Mouse (Mus musculus): ENCODE results near the gene Fau. TPM values are rescaled to one million over a fixed set of nuclear protein-coding genes. Genes with fewer than 3 reads are reported as not detected.

The Fau gene
- 1,123 TPM for polyA plus RNA-seq (2021)

- CTCF ChIA-PET = interaction anchor here (1.4 kb wide), 1 partner anchor 274 kb away, joined by 3 read pairs; no protein-coding TSS in a partner anchor
- POLR2A ChIA-PET = interaction anchor here (0.6 to 1.3 kb wide), 3 partner anchors 11 to 61 kb away, joined by 3 to 6 read pairs (median 4); partner anchors contain the start of gene Syvn1
- TF ChIP-seq CTCF (IDR thresholded peaks at IDR 0.05) = no peak
- in situ Hi-C loops (cut with MboI; ENCODE audit: low pct_unique_long_range_greater_than_20kb) = no loop called here
- no peaks in the 10 kb centered on the region for H3K27me3 ChIP-seq
- ATAC-seq (peak; percentile 23), DNase-seq (ENCODE audit: low read depth, low spot score) (peak; percentile 75)
These were observed at the start of gene Fau, which contains the start of gene Mrpl49 for GRCm38 (mm10) chr19:6057313-6058096. Gene Fau (plus strand): TSS chr19:6057844. Gene Mrpl49 (minus strand): TSS chr19:6057785.

GRCm38 (mm10) chr19:6009137-6009536 is 48.5 kb upstream of the Fau start:
- no peaks in the 10 kb centered on the region for H3K27me3 ChIP-seq
- in situ Hi-C loops (cut with MboI; ENCODE audit: low pct_unique_long_range_greater_than_20kb) = no loop called here
- DNase-seq (ENCODE audit: low read depth, low spot score) = no peak
- ChIA-PET CTCF (no interaction called here), POLR2A (no interaction called here)
- ATAC-seq = no peak
- TF ChIP-seq CTCF (IDR thresholded peaks at IDR 0.05) = no peak

GRCm38 (mm10) chr19:6013691-6014090 is 44.0 kb upstream of the Fau start:
- CTCF ChIA-PET = no interaction called here
- H3K27me3 ChIP-seq = no peaks in the 10 kb centered on the region
- in situ Hi-C loops (cut with MboI; ENCODE audit: low pct_unique_long_range_greater_than_20kb) = no loop called here
- DNase-seq (ENCODE audit: low read depth, low spot score) (no peak), ATAC-seq (no peak)
- no peak for TF ChIP-seq CTCF (IDR thresholded peaks at IDR 0.05)
- POLR2A ChIA-PET = no interaction called here

GRCm38 (mm10) chr19:6014991-6015510 is 42.6 kb upstream of the Fau start:
- in situ Hi-C loops (cut with MboI; ENCODE audit: low pct_unique_long_range_greater_than_20kb) = loop anchor here (5.0 kb wide), 2 partner anchors 53 to 93 kb away; partner anchors contain the start of genes Cdc42ep2 and Pola2
- no peak for TF ChIP-seq CTCF (IDR thresholded peaks at IDR 0.05)
- DNase-seq (ENCODE audit: low read depth, low spot score) (no peak), ATAC-seq (peak; percentile 45)
- H3K27me3 ChIP-seq = no peaks in the 10 kb centered on the region
- ChIA-PET POLR2A (interaction anchor here (0.6 to 2.8 kb wide), 5 partner anchors 22 to 113 kb away, joined by 3 to 12 read pairs (median 4); partner anchors contain the start of genes Pola2, Snx15 and Syvn1), CTCF (interaction anchor here (0.8 to 2.9 kb wide), 12 partner anchors 9 to 92 kb away, joined by 3 to 34 read pairs (median 4); partner anchors contain the start of genes Cdc42ep2 and Pola2)

- H3K27me3 ChIP-seq = no peaks in the 10 kb centered on the region
- DNase-seq (ENCODE audit: low read depth, low spot score) (peak; percentile 24), ATAC-seq (peak; percentile 51)
- CTCF ChIA-PET = interaction anchor here (0.8 to 2.9 kb wide), 13 partner anchors 10 to 92 kb away, joined by 3 to 34 read pairs (median 3); partner anchors contain the start of genes Cdc42ep2 and Pola2
- POLR2A ChIA-PET = interaction anchor here (0.6 to 2.8 kb wide), 8 partner anchors 19 to 113 kb away, joined by 3 to 12 read pairs (median 4); partner anchors contain the start of genes Pola2, Snx15 and Syvn1
- in situ Hi-C loops (cut with MboI; ENCODE audit: low pct_unique_long_range_greater_than_20kb) = loop anchor here (5.0 kb wide), 2 partner anchors 53 to 93 kb away; partner anchors contain the start of genes Cdc42ep2 and Pola2
- TF ChIP-seq CTCF (IDR thresholded peaks at IDR 0.05) = no peak
These were observed 41.9 kb upstream of the Fau start, which contains the start of gene Capn1 for GRCm38 (mm10) chr19:6015511-6016315. Gene Capn1 (minus strand): TSS chr19:6015897.

- ATAC-seq = no peak
- H3K27me3 ChIP-seq = no peaks in the 10 kb centered on the region
- TF ChIP-seq CTCF (IDR thresholded peaks at IDR 0.05) = no peak
- ChIA-PET POLR2A (interaction anchor here (0.8 to 2.8 kb wide), 5 partner anchors 20 to 95 kb away, joined by 3 to 12 read pairs (median 4); partner anchors contain the start of gene Pola2), CTCF (interaction anchor here (0.9 to 2.9 kb wide), 7 partner anchors 17 to 92 kb away, joined by 3 to 34 read pairs (median 6); partner anchors contain the start of genes Cdc42ep2 and Pola2)
- in situ Hi-C loops (cut with MboI; ENCODE audit: low pct_unique_long_range_greater_than_20kb) = loop anchor here (5.0 kb wide), 2 partner anchors 54 to 94 kb away; partner anchors contain the start of genes Cdc42ep2 and Pola2
- no peak for DNase-seq (ENCODE audit: low read depth, low spot score)
These were observed 41.1 kb upstream of the Fau start for GRCm38 (mm10) chr19:6016532-6016931.

GRCm38 (mm10) chr19:6018142-6019089 is 39.2 kb upstream of the Fau start:
- TF ChIP-seq CTCF (IDR thresholded peaks at IDR 0.05) = peak; percentile 97
- DNase-seq (ENCODE audit: low read depth, low spot score) = peak; percentile 27
- ChIA-PET CTCF (interaction anchor here (0.7 to 3.9 kb wide), 18 partner anchors 11 to 231 kb away, joined by 3 to 46 read pairs (median 4); partner anchors contain the start of genes Arl2, Cdc42ep2, Pola2 and Znhit2), POLR2A (interaction anchor here (1.5 kb wide), 1 partner anchor 28 kb away, joined by 9 read pairs; the partner anchor contains the start of gene Syvn1)
- H3K27me3 ChIP-seq = peaks cover 2% of the 10 kb centered on the region
- in situ Hi-C loops (cut with MboI; ENCODE audit: low pct_unique_long_range_greater_than_20kb) = loop anchor here (5.0 kb wide), 2 partner anchors 56 to 96 kb away; partner anchors contain the start of genes Cdc42ep2 and Pola2
- ATAC-seq = no peak

- TF ChIP-seq CTCF (IDR thresholded peaks at IDR 0.05) = peak; percentile 30
- POLR2A ChIA-PET = no interaction called here
- in situ Hi-C loops (cut with MboI; ENCODE audit: low pct_unique_long_range_greater_than_20kb) = no loop called here
- CTCF ChIA-PET = interaction anchor here (3.9 kb wide), 1 partner anchor 55 kb away, joined by 46 read pairs; the partner anchor contains the start of gene Pola2
- no peak for DNase-seq (ENCODE audit: low read depth, low spot score)
- H3K27me3 ChIP-seq = peaks cover 16% of the 10 kb centered on the region
- ATAC-seq = no peak
These were observed 37.4 kb upstream of the Fau start for GRCm38 (mm10) chr19:6020276-6020675.

GRCm38 (mm10) chr19:6023059-6023458 is 34.6 kb upstream of the Fau start:
- DNase-seq (ENCODE audit: low read depth, low spot score) = no peak
- ChIA-PET POLR2A (no interaction called here), CTCF (no interaction called here)
- ATAC-seq = no peak
- in situ Hi-C loops (cut with MboI; ENCODE audit: low pct_unique_long_range_greater_than_20kb) = no loop called here
- no peak for TF ChIP-seq CTCF (IDR thresholded peaks at IDR 0.05)
- peaks cover 28% of the 10 kb centered on the region for H3K27me3 ChIP-seq
